Mouse (Mus musculus): Measurements from ENCODE around the gene Bdh1. TPM values are rescaled to one million over a fixed set of nuclear protein-coding genes. Genes with fewer than 3 reads are reported as not detected.

Gene Bdh1
- polyA plus RNA-seq, 1 experiment from 2014 or later = 1.9 TPM

DNA sequence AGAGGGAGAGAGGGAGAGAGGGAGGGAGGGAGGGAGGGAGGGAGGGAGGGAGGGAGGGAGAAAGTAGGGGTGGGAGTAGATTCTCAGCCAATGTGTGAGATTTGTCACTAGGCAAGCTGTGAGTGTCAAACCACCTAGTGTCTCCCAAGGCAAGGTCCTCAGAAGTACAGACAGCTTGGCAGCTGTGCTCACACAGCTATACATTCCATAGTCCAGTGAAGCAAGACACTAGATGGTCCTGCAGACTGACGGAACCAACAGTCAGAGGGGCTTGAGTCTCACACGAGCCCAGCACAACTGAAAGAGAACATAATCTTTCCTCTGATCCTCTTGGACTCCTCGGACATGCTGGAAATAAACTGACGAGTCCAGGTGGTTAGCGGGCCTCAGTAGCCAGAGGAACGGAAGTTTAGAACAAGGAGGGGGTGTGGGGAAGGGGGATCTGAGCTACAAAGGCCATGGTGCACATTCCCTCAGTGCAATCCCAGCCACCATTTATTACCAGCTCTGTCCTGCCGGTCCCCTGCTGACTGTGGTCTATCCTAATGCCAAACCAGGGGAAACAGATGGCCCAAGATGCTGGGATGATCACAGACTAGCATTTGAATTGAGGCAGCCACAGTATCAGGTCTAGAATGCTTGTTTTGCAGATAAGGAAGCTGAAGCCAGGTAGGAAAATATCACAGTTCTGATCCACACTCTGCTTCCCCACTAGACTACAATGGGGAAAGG is 55.0 kb downstream of the Bdh1 start:
- Histone ChIP-seq H3K9ac (replicated peaks; ENCODE audit: low read depth) (no peak overlapping the region), H3K4me3 (ENCODE audit: low read depth, low read length) (no peak overlapping the region), H3K36me3 (ENCODE audit: insufficient read depth, low read length) (no peaks in the 10 kb centered on the region), H3K9me3 (ENCODE audit: low read length) (no peaks in the 10 kb centered on the region), H3K4me1 (ENCODE audit: insufficient read depth, low read depth, low read length) (no peaks in the 10 kb centered on the region), H3K27ac (ENCODE audit: low read length) (no peak overlapping the region), H3K27me3 (replicated peaks; ENCODE audit: insufficient read depth, low read length) (no peaks in the 10 kb centered on the region), H3K4me2 (replicated peaks; ENCODE audit: low read depth, low read length) (no peak overlapping the region)
- no peak for DNase-seq (ENCODE audit: low spot score)
- WGBS = 31% methylated on average over 7 of the region's 7 CpGs
- TF ChIP-seq CTCF (IDR thresholded peaks at IDR 0.05) = no peak
- TF ChIP-seq EP300 (IDR thresholded peaks at IDR 0.05) = no peak
- no peak for ATAC-seq

DNA sequence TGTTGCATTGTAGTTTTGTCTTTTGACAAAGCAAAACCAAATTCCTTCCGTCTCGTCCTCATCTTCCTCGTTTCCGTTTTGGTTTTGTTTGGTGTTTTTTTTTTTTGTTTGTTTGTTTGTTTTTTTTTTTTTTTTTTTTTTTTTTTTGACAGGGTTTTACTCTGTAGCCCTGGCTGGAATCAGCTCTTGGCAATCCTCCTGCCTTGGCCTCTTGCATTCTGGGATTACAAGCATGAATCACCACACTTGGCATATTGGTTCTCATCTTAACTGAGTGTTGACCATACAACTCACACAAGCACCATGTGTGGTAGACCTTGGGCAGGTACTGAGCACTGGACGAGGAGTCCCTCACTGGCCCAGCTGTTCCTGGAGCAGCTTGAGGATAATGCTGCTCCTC is 63.3 kb downstream of the Bdh1 start:
- TF ChIP-seq CTCF (IDR thresholded peaks at IDR 0.05) = no peak
- TF ChIP-seq EP300 (IDR thresholded peaks at IDR 0.05) = no peak
- WGBS = 90% methylated on average over 5 of the region's 5 CpGs
- Histone ChIP-seq H3K4me1 (ENCODE audit: insufficient read depth, low read depth, low read length) (no peaks in the 10 kb centered on the region), H3K9ac (replicated peaks; ENCODE audit: low read depth) (no peak overlapping the region), H3K36me3 (ENCODE audit: insufficient read depth, low read length) (no peaks in the 10 kb centered on the region), H3K27ac (ENCODE audit: low read length) (no peak overlapping the region), H3K4me3 (ENCODE audit: low read depth, low read length) (no peak overlapping the region), H3K27me3 (replicated peaks; ENCODE audit: insufficient read depth, low read length) (no peaks in the 10 kb centered on the region), H3K9me3 (ENCODE audit: low read length) (no peaks in the 10 kb centered on the region), H3K4me2 (replicated peaks; ENCODE audit: low read depth, low read length) (no peak overlapping the region)
- DNase-seq (ENCODE audit: low spot score) = no peak
- ATAC-seq = no peak

DNA sequence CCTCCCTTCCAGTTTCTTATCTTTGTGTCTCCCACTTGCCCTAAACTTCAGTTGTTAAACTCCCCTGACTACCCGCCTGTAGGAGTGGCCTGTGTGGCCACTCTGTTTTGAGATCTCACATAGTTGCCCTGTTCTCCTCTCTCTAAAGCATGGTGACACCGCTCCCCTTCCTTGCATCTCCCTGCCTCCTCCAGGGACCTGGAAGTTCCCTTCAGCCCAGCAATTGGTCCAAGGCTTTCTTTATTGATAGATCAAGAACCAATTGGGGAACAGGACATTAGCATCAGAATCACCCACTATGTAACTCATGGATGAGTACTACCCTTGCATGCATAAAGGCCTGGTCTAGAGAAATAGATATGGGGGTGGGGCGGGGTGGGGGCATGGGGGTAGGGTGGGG is 65.2 kb downstream of the Bdh1 start:
- Histone ChIP-seq H3K27me3 (replicated peaks; ENCODE audit: insufficient read depth, low read length) (no peaks in the 10 kb centered on the region), H3K36me3 (ENCODE audit: insufficient read depth, low read length) (no peaks in the 10 kb centered on the region), H3K4me1 (ENCODE audit: insufficient read depth, low read depth, low read length) (no peaks in the 10 kb centered on the region), H3K27ac (ENCODE audit: low read length) (no peak overlapping the region), H3K4me3 (ENCODE audit: low read depth, low read length) (no peak overlapping the region), H3K9me3 (ENCODE audit: low read length) (no peaks in the 10 kb centered on the region), H3K4me2 (replicated peaks; ENCODE audit: low read depth, low read length) (no peak overlapping the region), H3K9ac (replicated peaks; ENCODE audit: low read depth) (no peak overlapping the region)
- DNase-seq (ENCODE audit: low spot score) (no peak), ATAC-seq (no peak)
- WGBS = 88% methylated on average over 3 of the region's 3 CpGs
- TF ChIP-seq CTCF (IDR thresholded peaks at IDR 0.05) = no peak
- no peak for TF ChIP-seq EP300 (IDR thresholded peaks at IDR 0.05)

DNA sequence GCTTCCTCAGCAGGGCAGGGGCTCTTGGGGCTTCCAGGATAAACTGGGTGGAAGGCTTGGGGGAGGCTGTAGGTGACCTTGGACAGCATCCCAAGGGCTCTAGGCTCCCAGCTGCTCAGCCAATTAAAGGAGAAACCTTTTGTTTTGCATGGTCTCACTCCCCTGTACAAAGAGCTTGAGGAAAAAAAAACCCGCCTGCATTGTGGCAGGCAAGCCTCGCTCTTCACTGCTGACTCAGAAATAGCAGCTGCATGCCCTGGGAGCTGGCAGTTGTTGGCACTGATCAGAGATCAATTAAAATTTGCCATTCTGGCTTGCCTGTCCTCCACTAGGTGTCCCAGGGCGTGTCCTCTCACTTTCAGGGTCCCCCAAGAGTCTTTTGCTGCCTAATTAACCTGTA is 67.0 kb downstream of the Bdh1 start:
- Histone ChIP-seq H3K9ac (replicated peaks; ENCODE audit: low read depth) (no peak overlapping the region), H3K9me3 (ENCODE audit: low read length) (no peaks in the 10 kb centered on the region), H3K27ac (ENCODE audit: low read length) (no peak overlapping the region), H3K4me1 (ENCODE audit: insufficient read depth, low read depth, low read length) (no peaks in the 10 kb centered on the region; the same call in 1 of the 2 replicates), H3K36me3 (ENCODE audit: insufficient read depth, low read length) (no peaks in the 10 kb centered on the region), H3K4me2 (replicated peaks; ENCODE audit: low read depth, low read length) (no peak overlapping the region), H3K27me3 (replicated peaks; ENCODE audit: insufficient read depth, low read length) (no peaks in the 10 kb centered on the region), H3K4me3 (ENCODE audit: low read depth, low read length) (no peak overlapping the region)
- TF ChIP-seq CTCF (IDR thresholded peaks at IDR 0.05) = no peak
- TF ChIP-seq EP300 (IDR thresholded peaks at IDR 0.05) = no peak
- WGBS = 37% methylated on average over 3 of the region's 3 CpGs
- no peak for DNase-seq (ENCODE audit: low spot score)
- no peak for ATAC-seq

DNA sequence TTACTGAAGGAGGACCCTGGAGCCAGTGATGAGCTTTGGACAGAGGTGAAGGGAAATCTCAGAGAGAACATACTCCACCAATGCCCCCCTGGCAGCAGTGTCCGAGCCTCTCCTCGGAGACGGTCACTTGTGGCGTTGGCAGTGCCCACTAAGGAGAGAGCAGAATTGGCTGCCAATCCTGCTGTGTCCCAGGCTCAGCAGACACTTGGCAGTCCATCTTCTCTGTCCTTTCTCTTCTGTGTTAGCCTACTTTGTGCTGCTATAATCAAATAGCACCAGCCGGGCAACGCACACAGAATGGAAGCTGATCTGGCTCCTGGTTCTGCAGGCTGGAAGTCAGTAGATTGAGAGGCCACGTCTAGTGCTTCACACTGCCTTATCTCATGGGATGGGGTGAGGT is 68.9 kb downstream of the Bdh1 start:
- ATAC-seq = no peak
- Histone ChIP-seq H3K4me1 (ENCODE audit: insufficient read depth, low read depth, low read length) (no peaks in the 10 kb centered on the region; the same call in 1 of the 2 replicates), H3K4me2 (replicated peaks; ENCODE audit: low read depth, low read length) (no peak overlapping the region), H3K9ac (replicated peaks; ENCODE audit: low read depth) (no peak overlapping the region), H3K9me3 (ENCODE audit: low read length) (no peaks in the 10 kb centered on the region), H3K27me3 (replicated peaks; ENCODE audit: insufficient read depth, low read length) (no peaks in the 10 kb centered on the region), H3K4me3 (ENCODE audit: low read depth, low read length) (no peak overlapping the region), H3K36me3 (ENCODE audit: insufficient read depth, low read length) (no peaks in the 10 kb centered on the region), H3K27ac (ENCODE audit: low read length) (no peak overlapping the region)
- no peak for TF ChIP-seq CTCF (IDR thresholded peaks at IDR 0.05)
- TF ChIP-seq EP300 (IDR thresholded peaks at IDR 0.05) = no peak
- no peak for DNase-seq (ENCODE audit: low spot score)
- WGBS = 87% methylated on average over 7 of the region's 7 CpGs

DNA sequence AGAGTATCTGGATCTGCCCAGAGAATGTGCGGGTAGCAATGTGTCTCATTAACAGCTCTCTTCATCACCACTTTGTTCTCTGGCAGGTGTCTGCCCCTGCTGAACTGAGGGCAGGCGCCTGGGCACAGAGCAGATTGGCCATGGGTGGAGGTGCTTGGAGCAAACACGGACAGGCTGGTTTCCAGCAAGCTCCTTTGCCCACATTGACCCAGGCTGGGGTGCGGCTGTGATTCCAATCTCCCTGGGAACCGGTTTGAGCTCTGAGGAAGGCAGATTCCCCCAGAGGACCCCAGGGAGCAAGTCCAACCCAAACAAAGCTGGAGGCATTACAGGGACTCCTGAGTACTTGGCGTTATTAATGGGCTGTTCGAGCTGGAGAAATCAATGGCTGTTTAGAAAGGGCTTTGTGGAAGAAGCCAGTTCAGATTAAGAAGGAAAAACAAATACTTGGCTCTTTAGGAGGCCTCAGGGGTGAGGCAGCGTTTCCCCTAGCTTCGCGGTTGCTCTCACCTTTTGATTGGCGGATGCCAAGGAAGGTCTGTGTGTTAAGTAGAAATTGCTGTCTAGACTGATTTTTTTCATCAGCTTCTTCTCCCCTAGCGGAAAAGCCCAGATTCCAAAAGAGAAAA is 71.0 kb downstream of the Bdh1 start:
- Histone ChIP-seq H3K4me2 (replicated peaks; ENCODE audit: low read depth, low read length) (peak overlapping the region; percentile 11; the same call in 1 of the 2 replicates), H3K4me3 (ENCODE audit: low read depth, low read length) (no peak overlapping the region), H3K27ac (ENCODE audit: low read length) (peak overlapping the region; percentile 52; the same call in 1 of the 2 replicates), H3K4me1 (ENCODE audit: insufficient read depth, low read depth, low read length) (no peaks in the 10 kb centered on the region; the same call in 1 of the 2 replicates), H3K9ac (replicated peaks; ENCODE audit: low read depth) (no peak overlapping the region), H3K27me3 (replicated peaks; ENCODE audit: insufficient read depth, low read length) (no peaks in the 10 kb centered on the region), H3K36me3 (ENCODE audit: insufficient read depth, low read length) (no peaks in the 10 kb centered on the region), H3K9me3 (ENCODE audit: low read length) (no peaks in the 10 kb centered on the region)
- DNase-seq (ENCODE audit: low spot score) (peak; percentile 36), ATAC-seq (peak; percentile 21)
- 23% methylated on average over 12 of the region's 12 CpGs for WGBS
- TF ChIP-seq CTCF (IDR thresholded peaks at IDR 0.05) (no peak), EP300 (IDR thresholded peaks at IDR 0.05) (no peak)

All from lung, postnatal 0 days (tissue).